Mouse (Mus musculus) layer of hippocampus, adult 8-10 months (tissue): Measurements from ENCODE around the gene H2al1n. TPM values are rescaled to one million over a fixed set of nuclear protein-coding genes. Genes with fewer than 3 reads are reported as not detected.
A peak's percentile ranks its signal among the peaks of the same experiment; 100 is the strongest.
"Not testable (repeated sequence)": the region's sequence is repeated elsewhere in the genome, so short reads cannot be mapped to it uniquely, and the experiment has no call there.

Source experiments
- DNase-seq, 2 experiments: peaks; one replicate each; pipeline ENCODE4 v3.0.0; 2022; ENCODE audit warnings: low spot score in 2 of 2
- total RNA-seq, 4 experiments: library from RNA; stranded (reverse); gene quantifications; 2 replicates each; pipeline ENCODE4 v1.2.4; 2022

The H2al1n gene
- total RNA-seq: not detected

DNA sequence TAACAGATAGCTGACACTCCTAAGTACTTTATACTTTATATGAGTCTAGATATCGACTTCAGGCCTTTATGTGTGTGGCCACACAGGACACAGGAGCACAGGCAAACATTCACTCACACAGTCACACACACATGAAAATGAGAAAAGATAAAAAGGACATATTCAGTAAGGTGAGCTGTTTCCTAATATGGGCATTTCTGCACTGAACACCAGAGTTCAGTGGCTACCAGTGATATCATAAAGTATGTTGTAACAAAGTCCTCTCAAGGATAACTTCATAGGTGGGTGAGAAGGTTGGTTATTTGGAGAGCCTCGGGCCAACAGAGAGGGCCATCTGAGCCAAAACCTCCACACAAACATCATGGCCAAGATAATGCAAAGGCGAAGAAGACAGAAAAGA is at the start of gene H2al1n:
Gene H2al1n (plus strand): TSS at position 301 of the 400 bp plus-strand sequence.
- not testable (repeated sequence) for DNase-seq

DNA sequence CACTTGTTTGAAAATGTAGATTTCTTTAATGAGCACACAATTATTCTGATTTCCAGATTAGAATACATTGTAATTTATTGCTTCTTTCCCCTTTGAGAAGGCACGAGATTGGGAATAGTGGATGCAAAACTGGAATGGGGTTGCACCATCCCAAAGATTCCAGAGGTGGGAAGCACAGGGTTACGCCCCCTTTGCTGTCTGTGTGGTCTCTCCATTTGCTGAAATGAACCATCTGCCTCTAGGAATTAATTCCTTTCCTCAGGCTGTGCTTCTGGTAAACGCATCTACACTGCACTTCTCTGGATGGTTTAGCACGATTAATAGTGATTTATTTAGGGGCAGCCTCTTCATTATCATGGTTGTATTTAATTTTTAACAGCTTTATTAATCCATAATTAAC is 11.7 kb upstream of the H2al1n start:
- DNase-seq: no peak

DNA sequence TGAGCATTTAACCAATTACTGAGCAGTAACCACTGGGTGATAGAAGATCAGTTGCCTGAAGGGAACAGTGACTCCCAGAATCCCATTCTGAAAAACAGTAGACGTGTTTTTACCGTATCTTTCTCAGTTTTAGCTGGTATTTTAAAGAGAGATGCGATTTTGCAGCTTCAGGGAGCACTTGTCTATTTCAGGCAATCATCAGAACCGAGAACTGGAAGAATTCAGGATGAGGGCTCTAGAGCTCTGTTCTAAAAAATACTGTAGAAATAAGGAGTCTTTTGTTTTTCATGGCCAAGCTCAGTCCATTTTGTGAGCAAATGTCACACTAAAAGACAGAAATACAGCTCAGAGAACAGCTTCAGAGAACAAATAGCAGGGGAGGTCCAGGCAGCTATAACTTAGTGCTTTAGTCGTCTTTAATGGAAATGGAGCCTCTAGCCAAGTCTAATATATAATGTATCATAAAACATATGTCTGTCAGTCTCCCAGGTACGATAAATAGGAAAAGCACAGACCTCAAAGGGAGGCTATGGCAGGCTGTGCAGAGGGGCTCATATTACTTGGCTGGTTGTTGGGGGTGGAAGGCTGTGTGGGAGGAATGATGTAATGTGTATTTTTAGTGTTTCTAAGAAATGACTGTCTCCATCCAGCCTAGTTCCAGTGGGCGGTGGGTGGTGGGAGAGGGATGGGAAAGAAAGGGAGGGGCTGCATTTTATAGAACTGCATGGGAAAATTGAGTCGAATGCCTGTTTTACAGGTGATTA is 4.7 kb upstream of the H2al1n start:
- no peak for DNase-seq

DNA sequence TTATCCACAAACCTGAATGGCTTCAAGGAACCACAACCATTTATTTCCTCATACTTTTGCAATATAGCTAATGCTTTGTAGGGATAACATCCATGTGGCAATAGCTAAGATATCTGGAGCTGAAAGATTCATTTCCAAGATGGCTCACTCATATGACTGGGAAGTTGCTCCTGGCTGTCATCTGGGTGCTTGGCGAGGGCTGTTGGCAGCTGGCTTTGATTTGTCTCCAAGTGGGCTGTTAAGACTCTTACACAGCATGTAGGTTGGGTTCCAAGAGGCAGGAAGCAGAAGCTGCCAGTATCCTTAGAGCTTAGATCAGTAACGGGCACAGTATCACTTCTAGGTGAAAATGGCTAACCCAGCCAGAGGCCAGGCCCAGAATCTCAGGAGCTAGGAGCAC is 18.3 kb downstream of the H2al1n start:
- DNase-seq: no peak

DNA sequence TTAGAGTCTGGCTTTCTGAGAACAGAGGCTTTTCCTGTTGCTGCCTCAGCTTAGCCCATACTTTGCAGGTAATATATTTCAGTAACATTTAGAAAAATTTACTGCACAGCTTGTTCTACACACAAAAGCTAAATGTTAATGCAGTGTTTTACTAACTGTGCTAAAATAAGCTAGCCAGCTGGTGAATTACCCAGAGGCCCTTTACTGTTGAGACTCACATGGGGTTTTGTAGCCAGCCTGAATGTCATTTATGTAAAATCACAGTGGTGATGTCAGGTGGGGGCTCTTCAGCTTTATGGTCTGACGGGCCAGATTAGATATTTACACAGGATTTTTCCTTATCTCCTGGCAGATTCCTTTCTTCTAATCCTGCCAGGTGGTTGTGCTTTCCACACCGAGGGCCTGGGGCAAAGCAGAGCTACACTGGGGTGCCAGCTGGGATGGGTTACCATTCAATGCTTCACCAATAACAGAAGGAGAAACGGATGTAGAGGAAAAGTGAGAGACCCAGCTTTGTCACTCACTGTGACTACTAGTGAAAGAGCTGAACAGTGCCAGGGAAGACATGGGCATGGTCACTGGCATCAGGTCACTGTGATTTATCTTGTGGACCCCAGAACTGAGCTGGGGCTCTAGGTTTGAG is 48.8 kb downstream of the H2al1n start:
- peak in 1 of 2 experiments; percentile 3 for DNase-seq
